Mouse (Mus musculus): Measurements from ENCODE around the gene Tspyl1. TPM values are rescaled to one million over a fixed set of nuclear protein-coding genes. Genes with fewer than 3 reads are reported as not detected.

Tspyl1 gene
- total RNA-seq (2023): 105 TPM

GRCm38 (mm10) chr10:34281962-34282388, at the start of gene Tspyl1:
Gene Tspyl1, plus strand, starts transcription at chr10:34282190.

GRCm38 (mm10) chr10:34297299-34297979, 15.4 kb downstream of the Tspyl1 start, which contains the start of gene Tspyl4:
Gene Tspyl4, plus strand, starts transcription at chr10:34297442.

Other genes with a start within 250 kb of the Tspyl1 start
- gene Trappc3l, start 244.6 kb upstream of the Tspyl1 start, total RNA-seq (2023): not detected
- gene Calhm4, start 237.9 kb upstream of the Tspyl1 start, total RNA-seq (2023): not detected
- gene Calhm5, start 185.7 kb upstream of the Tspyl1 start, total RNA-seq (2023): not detected
- gene Calhm6, start 154.2 kb upstream of the Tspyl1 start, total RNA-seq (2023): 15.6 TPM
- gene Dse, start 74.5 kb upstream of the Tspyl1 start, total RNA-seq (2023): 26.6 TPM
- gene Tspyl4, start 15.3 kb downstream of the Tspyl1 start, total RNA-seq (2023): 14.9 TPM
- not detected for gene Col10a1, start 107.8 kb downstream of the Tspyl1 start, total RNA-seq (2023)
- gene Nt5dc1, start 136.4 kb downstream of the Tspyl1 start, total RNA-seq (2023): 55.2 TPM
- gene Frk, start 201.2 kb downstream of the Tspyl1 start, total RNA-seq (2023): not detected